ENCODE assay signal across 8 mouse cellular contexts in the genomic region with DNA sequence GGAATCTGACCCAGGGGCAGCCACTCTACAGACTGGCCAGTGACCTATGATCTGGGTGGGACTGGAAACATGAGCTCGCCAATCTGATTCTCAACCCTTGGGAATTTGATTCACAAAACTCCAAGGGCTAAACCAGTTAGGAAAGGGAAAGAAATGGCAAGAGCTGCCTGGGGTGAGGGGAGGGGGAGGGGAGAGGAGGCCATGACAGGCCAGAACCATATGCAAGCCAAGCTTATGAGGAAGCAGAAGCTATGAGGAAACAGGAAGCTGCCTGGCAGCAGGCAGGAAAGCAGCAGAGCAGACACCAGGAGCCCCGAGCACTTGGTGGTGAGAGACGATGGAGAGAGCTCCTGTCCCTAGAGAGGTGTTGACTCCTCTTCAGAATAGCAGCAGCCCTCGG.
DNase-seq lines count a peak whose midpoint lies in the region; ATAC-seq lines count a peak whose summit lies in the region.

No protein-coding gene starts in this region.

- H3K27ac ChIP-seq in liver, embryonic 15.5 days (replicated peaks): 0 out of 2 replicates have a peak overlapping the region, but pooled peaks have one; percentile 16

- H3K36me3 ChIP-seq in liver, embryonic 15.5 days (replicated peaks): no peaks in the 10 kb centered on the region

- peaks cover 42% of the 10 kb centered on the region for H3K4me1 ChIP-seq in liver, embryonic 15.5 days (replicated peaks)

- peaks cover 18% of the 10 kb centered on the region; the same call in 1 of the 2 replicates for H3K27me3 ChIP-seq in liver, embryonic 15.5 days

- H3K4me3 ChIP-seq in liver, embryonic 15.5 days (replicated peaks): no peak overlapping the region

- peak; percentile 45 for DNase-seq in adrenal gland, postnatal 14 days
- no peak for DNase-seq in adrenal gland, postnatal 4 days (ENCODE audit: low spot score in 2 of 2)
- DNase-seq in 3134 (ENCODE audit: extremely low read depth, insufficient read length, low spot score): peak; percentile 17
- DNase-seq in urinary bladder, postnatal 10 days (ENCODE audit: low spot score): no peak
- no peak for DNase-seq in T-cell, adult 2 months (ENCODE audit: low spot score)

- H3K9me3 ChIP-seq in liver, embryonic 15.5 days (replicated peaks): no peaks in the 10 kb centered on the region

- H3K4me2 ChIP-seq in liver, embryonic 15.5 days: no peak overlapping the region

- H3K9ac ChIP-seq in liver, embryonic 15.5 days: no peak overlapping the region

- 22% methylated on average over 4 of the region's 4 CpGs for whole genome bisulfite sequencing in liver, embryonic 15.5 days (ENCODE audit: insufficient replicate concordance)

- peak; percentile 85 for ATAC-seq in granulocyte monocyte progenitor cell, adult 5-6 weeks (replicated peaks; ENCODE audit: poor library complexity, severe bottlenecking)
- ATAC-seq in liver, embryonic 15.5 days (ENCODE audit: insufficient read depth): no peak
- ATAC-seq in activated CD4-positive, CD25-positive, alpha-beta regulatory T cell, adult 4 months: no peak

Comparison
In these comparisons a context has a peak if more than half of its experiments do, and no peak if none do; other contexts are left out.
1. DNase-seq: peak in adrenal gland, postnatal 14 days (single experiment) and 3134 (single experiment); none in adrenal gland, postnatal 4 days (0 of 2), urinary bladder, postnatal 10 days (single experiment) and T-cell, adult 2 months (single experiment).